Mouse (Mus musculus) neutrophil, adult 5-6 weeks (primary cell): ENCODE results near the gene Fxn. TPM values are rescaled to one million over a fixed set of nuclear protein-coding genes. Genes with fewer than 3 reads are reported as not detected.
A peak's percentile ranks its signal among the peaks of the same experiment; 100 is the strongest.

ENCODE experiments used
- ATAC-seq: fragments of 151-379, 151-347 bp; 2 replicates; pipeline ENCODE4 v1.8.0; 2017; ENCODE audit warnings: mild to moderate bottlenecking, moderate TSS enrichment; ENCODE audit not compliant: insufficient number of reproducible peaks, poor library complexity, low FRiP score, severe bottlenecking; ENCODE audit errors: extremely low read depth
- total RNA-seq: library from RNA; stranded (forward); fragments of 200-1000 nt; gene quantifications from 2 replicates; pipeline ENCODE4 v1.2.3, GENCODE M21; 2017

Gene Fxn
- 4.5 and 6.4 TPM in 2 replicates for total RNA-seq

- peak; percentile 8; the same call in 1 of the 2 replicates for ATAC-seq
These were observed at the start of gene Fxn for GRCm38 (mm10) chr19:24280601-24281228. Gene Fxn, minus strand, starts transcription at chr19:24280605.

DNA sequence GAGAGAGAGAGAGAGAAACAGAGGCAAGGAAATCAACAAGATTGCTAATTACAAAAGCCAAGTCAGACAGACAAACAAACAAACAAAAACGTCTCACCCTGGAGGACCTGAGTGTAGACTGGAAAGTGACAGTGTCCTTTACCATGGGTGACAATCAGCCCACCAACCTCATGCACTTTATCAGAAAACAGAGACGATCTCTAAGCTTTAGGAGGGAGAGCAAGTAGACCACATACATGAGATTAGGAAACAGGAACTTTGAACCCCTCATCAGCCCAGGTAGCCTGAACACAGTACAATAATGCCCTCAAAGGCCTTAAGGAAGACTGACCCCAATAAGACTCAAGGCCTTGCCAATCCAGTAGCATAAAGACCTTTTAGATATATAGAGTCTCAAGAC is 47.5 kb upstream of the Fxn start:
- no peak for ATAC-seq

- no peak for ATAC-seq
These were observed 46.6 kb upstream of the Fxn start for GRCm38 (mm10) chr19:24326969-24327368.

- no peak for ATAC-seq
These were observed 45.3 kb upstream of the Fxn start for GRCm38 (mm10) chr19:24325692-24326091.

DNA sequence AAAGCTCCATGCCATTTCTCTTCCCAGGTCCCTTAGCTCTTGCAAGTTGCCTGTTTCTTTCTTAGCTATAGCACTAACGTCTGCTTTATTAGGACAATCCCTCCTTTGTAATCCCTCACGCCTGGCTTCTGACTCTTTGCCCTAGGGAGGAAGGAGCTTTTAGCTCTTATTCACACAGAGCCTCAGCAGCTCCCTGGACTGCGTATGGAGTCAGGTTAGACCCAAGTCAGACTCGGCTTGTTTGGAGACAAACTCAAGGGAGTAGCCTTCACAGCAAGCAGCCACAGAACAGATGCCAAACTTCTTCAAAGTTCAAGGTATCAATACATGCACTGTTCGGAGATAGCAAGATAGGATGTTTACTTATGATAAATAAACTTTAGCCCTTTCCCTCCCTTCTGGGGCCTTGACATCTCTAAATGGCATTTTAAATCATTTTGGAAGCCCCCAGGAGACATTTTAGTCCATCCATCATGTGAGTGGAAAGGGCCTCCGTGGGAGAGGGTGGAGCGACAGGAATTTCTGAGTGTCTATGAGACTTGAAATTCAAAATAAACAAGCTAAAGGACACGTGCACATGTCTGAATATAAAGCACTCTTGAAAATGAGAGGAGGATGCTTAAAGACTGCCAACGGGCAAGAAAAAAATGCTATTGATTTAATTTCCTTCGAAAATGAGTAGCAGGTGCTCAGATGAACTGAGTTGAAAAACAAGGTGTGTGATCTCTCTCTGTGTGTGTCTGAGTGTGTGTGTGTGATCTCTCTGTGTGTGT is 43.6 kb upstream of the Fxn start:
- no peak for ATAC-seq

- no peak for ATAC-seq
These were observed 41.5 kb upstream of the Fxn start for GRCm38 (mm10) chr19:24321900-24322311.

DNA sequence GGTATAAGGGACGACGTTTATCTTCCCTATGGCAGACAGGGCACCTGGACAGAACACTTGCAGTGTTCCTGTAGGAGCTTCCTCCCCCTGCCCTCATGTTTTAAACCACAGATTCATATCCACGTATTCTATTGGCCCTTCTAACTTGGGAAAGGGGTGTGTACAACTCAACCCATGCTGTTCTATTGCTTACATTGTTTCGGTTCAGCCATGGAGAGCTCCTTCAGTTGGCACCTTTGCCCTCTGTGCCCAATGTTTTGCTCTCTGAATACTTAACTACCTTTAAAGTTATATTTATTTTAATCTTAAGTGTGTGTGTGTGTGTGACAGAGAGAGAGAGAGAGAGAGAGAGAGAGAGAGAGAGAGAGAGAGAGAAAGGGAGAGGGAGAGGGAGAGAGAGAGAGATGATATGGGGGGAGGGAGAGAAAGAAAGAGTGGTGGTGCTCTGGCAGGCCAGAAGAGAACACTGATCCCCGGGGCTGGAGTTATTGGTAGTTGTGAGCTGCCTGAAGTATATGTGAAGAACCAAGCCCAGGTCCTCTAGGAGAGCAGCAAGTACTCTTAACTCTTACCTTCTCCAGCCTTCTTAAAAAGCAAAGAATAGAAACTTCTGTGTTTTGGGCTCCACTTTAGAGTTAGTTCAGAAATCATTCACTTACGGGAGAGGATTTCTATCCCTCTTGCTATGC is 41.0 kb upstream of the Fxn start:
- no peak for ATAC-seq

- ATAC-seq, result no peak
These were observed 37.8 kb upstream of the Fxn start for GRCm38 (mm10) chr19:24318172-24318571.

- ATAC-seq, result no peak
These were observed 37.3 kb upstream of the Fxn start for GRCm38 (mm10) chr19:24317731-24318130.

- ATAC-seq, result no peak
These were observed 36.7 kb upstream of the Fxn start for GRCm38 (mm10) chr19:24317038-24317591.

GRCm38 (mm10) chr19:24316060-24316725 is 35.8 kb upstream of the Fxn start:
- ATAC-seq, result no peak

- no peak for ATAC-seq
These were observed 34.8 kb upstream of the Fxn start for GRCm38 (mm10) chr19:24315234-24315633.

DNA sequence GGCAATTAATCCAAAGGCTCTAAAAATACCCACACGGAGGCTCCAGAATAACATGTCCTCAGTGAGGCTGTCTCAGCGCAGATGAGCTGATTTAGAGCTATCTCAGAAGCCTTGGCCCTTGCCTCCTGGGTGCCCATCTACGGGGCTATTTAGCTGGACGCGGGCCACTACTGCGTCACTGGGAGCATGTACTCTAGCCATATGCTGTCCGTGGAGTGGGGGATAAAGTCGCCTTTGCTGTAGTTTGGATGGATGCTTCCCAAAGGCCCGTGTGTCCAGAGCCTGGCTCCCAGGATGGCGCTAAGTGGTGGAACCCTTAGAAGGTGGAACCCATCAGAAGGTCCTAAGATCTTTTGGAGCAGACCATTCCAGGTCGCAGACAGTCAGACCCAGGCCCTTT is 34.3 kb upstream of the Fxn start:
- no peak for ATAC-seq

GRCm38 (mm10) chr19:24312556-24313342 is 32.3 kb upstream of the Fxn start:
- no peak for ATAC-seq

DNA sequence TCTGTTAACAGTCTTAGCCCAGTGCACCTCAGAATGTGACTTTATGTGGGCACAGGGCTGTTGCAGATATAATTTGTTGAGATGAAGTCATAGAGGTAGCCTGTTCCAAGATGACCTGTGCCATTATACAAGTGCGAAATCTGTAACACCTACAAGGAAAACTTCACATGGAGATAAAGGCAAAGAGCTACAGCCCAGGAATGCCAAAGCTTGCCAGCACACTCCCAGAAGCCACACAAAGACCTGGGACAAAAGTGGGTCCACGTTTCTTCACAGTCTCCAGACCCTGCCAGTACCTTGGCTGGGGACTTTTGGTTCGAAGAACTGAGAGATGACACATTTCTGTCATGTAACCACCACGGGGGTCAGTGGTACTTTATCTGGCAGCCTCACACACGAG is 31.6 kb upstream of the Fxn start:
- no peak for ATAC-seq

GRCm38 (mm10) chr19:24308305-24308705 is 27.9 kb upstream of the Fxn start:
- no peak for ATAC-seq

DNA sequence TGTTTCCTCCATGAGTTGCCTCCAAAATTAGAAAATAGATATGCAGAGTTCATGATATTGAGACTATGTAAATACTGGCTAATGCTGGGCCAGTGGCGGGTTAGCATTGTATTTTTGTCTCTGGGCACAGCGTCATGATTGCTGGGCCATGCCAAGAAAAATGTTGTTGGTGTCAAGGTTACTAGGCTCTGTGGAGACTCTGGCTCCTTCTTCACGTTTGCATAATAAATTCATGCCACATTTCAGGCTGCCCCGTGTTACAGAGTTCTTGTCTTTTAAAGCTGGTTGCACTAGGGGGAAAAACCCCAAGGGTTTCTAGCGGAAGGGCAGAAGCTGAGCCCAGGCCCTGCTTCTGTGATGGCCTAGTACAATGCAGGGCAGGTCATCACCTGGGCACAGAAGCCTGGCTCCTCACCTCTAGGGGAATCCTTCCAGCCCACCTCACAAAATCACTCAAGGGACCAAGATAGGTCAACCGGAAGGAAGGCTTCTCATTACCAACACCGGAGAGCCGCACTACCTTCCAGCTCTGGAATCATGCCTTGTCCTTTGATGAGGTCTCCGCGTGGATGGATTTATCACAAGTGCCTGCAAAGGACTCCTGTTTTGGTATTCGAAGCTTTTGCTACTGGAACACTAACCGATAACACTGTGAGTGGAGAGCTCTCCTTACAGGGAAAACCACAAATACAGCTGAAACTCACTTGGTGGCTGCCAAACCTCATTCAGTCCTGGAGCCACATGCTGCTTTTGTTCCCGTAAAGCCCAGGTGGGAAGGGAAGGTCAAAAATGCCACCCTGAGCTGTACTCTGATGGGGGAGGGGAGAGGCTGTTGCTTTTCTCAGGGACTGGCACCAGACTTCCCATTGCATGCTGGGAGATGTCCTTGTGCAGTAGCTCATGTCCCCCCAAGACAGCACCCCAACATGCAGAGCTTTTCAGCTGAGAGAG is 27.1 kb upstream of the Fxn start:
- no peak for ATAC-seq
